Mouse (Mus musculus) liver, adult 2 months (tissue): ENCODE measurements around the gene Slc7a1.

Experiments
- CTCF ChIP-seq: fragments of 200-500 bp; IDR thresholded peaks from 2 replicates; pipeline ENCODE4 v1.5.1; 2011; ENCODE audit warnings: low read depth, low read length, control low read depth
- POLR2A ChIP-seq: fragments of 200-500 bp; IDR thresholded peaks from 2 replicates; pipeline ENCODE4 v1.6.1; 2011; ENCODE audit warnings: low read length, control low read depth; ENCODE audit not compliant: insufficient read depth; ENCODE audit errors: extremely low read depth

GRCm38 (mm10) chr5:148388251-148389006 is 11.3 kb downstream of the Slc7a1 start:
- TF ChIP-seq CTCF (no peak), POLR2A (no peak)
